Mouse (Mus musculus) liver, embryonic 18 days (tissue): ENCODE data around the gene Gm14632. TPM values are rescaled to one million over a fixed set of nuclear protein-coding genes. Genes with fewer than 3 reads are reported as not detected.

Experiments
- polyA plus RNA-seq: library from polyadenylated mRNA; depleted of rRNA; stranded (reverse); fragments of >200 nt; gene quantifications from 2 replicates; pipeline ENCODE4 v1.2.3, GENCODE M21; 2012; rRNA removed

The Gm14632 gene
- not detected in 2 replicates for polyA plus RNA-seq

GRCm38 (mm10) chrX:30329472-30329871 lies at the start of gene Gm14632:
TSS of gene Gm14632 (plus strand) at chrX:30329772.

